Mouse (Mus musculus): ENCODE measurements around the gene Ntm. TPM values are rescaled to one million over a fixed set of nuclear protein-coding genes. Genes with fewer than 3 reads are reported as not detected.
A peak's percentile ranks its signal among the peaks of the same experiment; 100 is the strongest.

Ntm gene
- polyA plus RNA-seq, 1 experiment from 2014 or later: 160 TPM

- Histone ChIP-seq H3K36me3 (ENCODE audit: control insufficient read depth, insufficient read depth, low read length) (no peaks in the 10 kb centered on the region), H3K9ac (replicated peaks; ENCODE audit: low read length) (no peak overlapping the region), H3K9me3 (ENCODE audit: control insufficient read depth, low read length) (no peaks in the 10 kb centered on the region), H3K4me1 (ENCODE audit: control insufficient read depth, insufficient read depth, low read length) (peaks cover 40% of the 10 kb centered on the region), H3K4me2 (ENCODE audit: low read length) (no peak overlapping the region), H3K27me3 (ENCODE audit: control insufficient read depth, insufficient read depth, low read length) (no peaks in the 10 kb centered on the region), H3K4me3 (replicated peaks; ENCODE audit: low read depth, low read length) (no peak overlapping the region), H3K27ac (replicated peaks; ENCODE audit: low read depth, low read length) (0 out of 2 replicates have a peak overlapping the region, but pooled peaks have one; percentile 32)
- no peak for ATAC-seq (ENCODE audit: low FRiP score, low TSS enrichment)
- WGBS: 65% methylated on average over 3 of the region's 3 CpGs
- no peak for DNase-seq
These were observed 96.1 kb downstream of the Ntm start for GRCm38 (mm10) chr9:29866824-29867223.

GRCm38 (mm10) chr9:29866101-29866500, 96.8 kb downstream of the Ntm start:
- no peak overlapping the region for H3K9ac ChIP-seq (replicated peaks; ENCODE audit: low read length)
- H3K27me3 ChIP-seq (ENCODE audit: control insufficient read depth, insufficient read depth, low read length): no peaks in the 10 kb centered on the region
- no peaks in the 10 kb centered on the region for H3K36me3 ChIP-seq (ENCODE audit: control insufficient read depth, insufficient read depth, low read length)
- peaks cover 40% of the 10 kb centered on the region for H3K4me1 ChIP-seq (ENCODE audit: control insufficient read depth, insufficient read depth, low read length)
- no peak overlapping the region for H3K4me3 ChIP-seq (replicated peaks; ENCODE audit: low read depth, low read length)
- H3K27ac ChIP-seq (replicated peaks; ENCODE audit: low read depth, low read length): no peak overlapping the region
- DNase-seq (no peak), ATAC-seq (ENCODE audit: low FRiP score, low TSS enrichment) (no peak)
- H3K4me2 ChIP-seq (ENCODE audit: low read length): no peak overlapping the region
- 79% methylated on average over 4 of the region's 4 CpGs for WGBS
- H3K9me3 ChIP-seq (ENCODE audit: control insufficient read depth, low read length): no peaks in the 10 kb centered on the region

- 30% methylated on average over 8 of the region's 8 CpGs for WGBS
- Histone ChIP-seq H3K4me3 (replicated peaks; ENCODE audit: low read depth, low read length) (no peak overlapping the region), H3K36me3 (ENCODE audit: control insufficient read depth, insufficient read depth, low read length) (no peaks in the 10 kb centered on the region), H3K9me3 (ENCODE audit: control insufficient read depth, low read length) (no peaks in the 10 kb centered on the region), H3K27ac (replicated peaks; ENCODE audit: low read depth, low read length) (peak overlapping the region; percentile 42; the same call in 1 of the 2 replicates), H3K4me1 (ENCODE audit: control insufficient read depth, insufficient read depth, low read length) (peaks cover 40% of the 10 kb centered on the region), H3K4me2 (ENCODE audit: low read length) (no peak overlapping the region), H3K9ac (replicated peaks; ENCODE audit: low read length) (no peak overlapping the region), H3K27me3 (ENCODE audit: control insufficient read depth, insufficient read depth, low read length) (no peaks in the 10 kb centered on the region)
- DNase-seq: no peak
- no peak for ATAC-seq (ENCODE audit: low FRiP score, low TSS enrichment)
These were observed 97.4 kb downstream of the Ntm start for GRCm38 (mm10) chr9:29865502-29865901.

GRCm38 (mm10) chr9:29864886-29865285, 98.1 kb downstream of the Ntm start:
- Histone ChIP-seq H3K27ac (replicated peaks; ENCODE audit: low read depth, low read length) (no peak overlapping the region; the same call in 1 of the 2 replicates), H3K9ac (replicated peaks; ENCODE audit: low read length) (no peak overlapping the region), H3K9me3 (ENCODE audit: control insufficient read depth, low read length) (no peaks in the 10 kb centered on the region), H3K4me2 (ENCODE audit: low read length) (no peak overlapping the region), H3K4me1 (ENCODE audit: control insufficient read depth, insufficient read depth, low read length) (peaks cover 40% of the 10 kb centered on the region), H3K27me3 (ENCODE audit: control insufficient read depth, insufficient read depth, low read length) (no peaks in the 10 kb centered on the region), H3K4me3 (replicated peaks; ENCODE audit: low read depth, low read length) (no peak overlapping the region), H3K36me3 (ENCODE audit: control insufficient read depth, insufficient read depth, low read length) (no peaks in the 10 kb centered on the region)
- DNase-seq (peak; percentile 69), ATAC-seq (ENCODE audit: low FRiP score, low TSS enrichment) (peak; percentile 57)
- WGBS: 6% methylated on average over 1 of the region's 1 CpGs

GRCm38 (mm10) chr9:29862408-29862807, 100.5 kb downstream of the Ntm start:
- H3K27me3 ChIP-seq (ENCODE audit: control insufficient read depth, insufficient read depth, low read length): no peaks in the 10 kb centered on the region
- H3K9ac ChIP-seq (replicated peaks; ENCODE audit: low read length): no peak overlapping the region
- no peaks in the 10 kb centered on the region for H3K36me3 ChIP-seq (ENCODE audit: control insufficient read depth, insufficient read depth, low read length)
- no peak overlapping the region for H3K4me2 ChIP-seq (ENCODE audit: low read length)
- ATAC-seq (ENCODE audit: low FRiP score, low TSS enrichment) (peak; percentile 34; the same call in 1 of the 2 replicates), DNase-seq (peak; percentile 49)
- H3K9me3 ChIP-seq (ENCODE audit: control insufficient read depth, low read length): no peaks in the 10 kb centered on the region
- H3K27ac ChIP-seq (replicated peaks; ENCODE audit: low read depth, low read length): no peak overlapping the region
- H3K4me3 ChIP-seq (replicated peaks; ENCODE audit: low read depth, low read length): no peak overlapping the region
- 25% methylated on average over 5 of the region's 5 CpGs for WGBS
- peaks cover 40% of the 10 kb centered on the region for H3K4me1 ChIP-seq (ENCODE audit: control insufficient read depth, insufficient read depth, low read length)

- H3K27ac ChIP-seq (replicated peaks; ENCODE audit: low read depth, low read length): no peak overlapping the region
- no peaks in the 10 kb centered on the region for H3K36me3 ChIP-seq (ENCODE audit: control insufficient read depth, insufficient read depth, low read length)
- H3K4me1 ChIP-seq (ENCODE audit: control insufficient read depth, insufficient read depth, low read length): peaks cover 16% of the 10 kb centered on the region
- no peaks in the 10 kb centered on the region for H3K9me3 ChIP-seq (ENCODE audit: control insufficient read depth, low read length)
- no peaks in the 10 kb centered on the region for H3K27me3 ChIP-seq (ENCODE audit: control insufficient read depth, insufficient read depth, low read length)
- no peak overlapping the region for H3K4me3 ChIP-seq (replicated peaks; ENCODE audit: low read depth, low read length)
- ATAC-seq (ENCODE audit: low FRiP score, low TSS enrichment) (no peak), DNase-seq (no peak)
- no peak overlapping the region for H3K4me2 ChIP-seq (ENCODE audit: low read length)
- no peak overlapping the region for H3K9ac ChIP-seq (replicated peaks; ENCODE audit: low read length)
- 91% methylated on average over 6 of the region's 6 CpGs for WGBS
These were observed 103.5 kb downstream of the Ntm start for GRCm38 (mm10) chr9:29859256-29860048.

- Histone ChIP-seq H3K27ac (replicated peaks; ENCODE audit: low read depth, low read length) (no peak overlapping the region), H3K9ac (replicated peaks; ENCODE audit: low read length) (no peak overlapping the region), H3K9me3 (ENCODE audit: control insufficient read depth, low read length) (no peaks in the 10 kb centered on the region), H3K4me3 (replicated peaks; ENCODE audit: low read depth, low read length) (no peak overlapping the region), H3K4me2 (ENCODE audit: low read length) (no peak overlapping the region), H3K4me1 (ENCODE audit: control insufficient read depth, insufficient read depth, low read length) (peaks cover 14% of the 10 kb centered on the region; the same call in 1 of the 2 replicates), H3K27me3 (ENCODE audit: control insufficient read depth, insufficient read depth, low read length) (no peaks in the 10 kb centered on the region), H3K36me3 (ENCODE audit: control insufficient read depth, insufficient read depth, low read length) (no peaks in the 10 kb centered on the region)
- 32% methylated on average over 8 of the region's 8 CpGs for WGBS
- ATAC-seq (ENCODE audit: low FRiP score, low TSS enrichment): no peak
- no peak for DNase-seq
These were observed 114.0 kb downstream of the Ntm start for GRCm38 (mm10) chr9:29848735-29849455.

- H3K9me3 ChIP-seq (ENCODE audit: control insufficient read depth, low read length): no peaks in the 10 kb centered on the region
- H3K9ac ChIP-seq (replicated peaks; ENCODE audit: low read length): no peak overlapping the region
- no peaks in the 10 kb centered on the region for H3K27me3 ChIP-seq (ENCODE audit: control insufficient read depth, insufficient read depth, low read length)
- no peaks in the 10 kb centered on the region for H3K36me3 ChIP-seq (ENCODE audit: control insufficient read depth, insufficient read depth, low read length)
- H3K27ac ChIP-seq (replicated peaks; ENCODE audit: low read depth, low read length): 0 out of 2 replicates have a peak overlapping the region, but pooled peaks have one; percentile 4
- H3K4me2 ChIP-seq (ENCODE audit: low read length): no peak overlapping the region
- peaks cover 37% of the 10 kb centered on the region for H3K4me1 ChIP-seq (ENCODE audit: control insufficient read depth, insufficient read depth, low read length)
- WGBS: 29% methylated on average over 6 of the region's 6 CpGs
- DNase-seq: no peak
- no peak overlapping the region for H3K4me3 ChIP-seq (replicated peaks; ENCODE audit: low read depth, low read length)
- ATAC-seq (ENCODE audit: low FRiP score, low TSS enrichment): no peak
These were observed 125.6 kb downstream of the Ntm start for GRCm38 (mm10) chr9:29837344-29837743.

Measured in midbrain, embryonic 14.5 days (tissue).